Mouse (Mus musculus) ovary, adult 18-20 months (tissue): ENCODE data around the gene Entpd4b.
"Not testable (repeated sequence)": the region's sequence is repeated elsewhere in the genome, so short reads cannot be mapped to it uniquely, and the experiment has no call there.

Source experiments
- DNase-seq: peaks from one replicate; pipeline ENCODE4 v3.0.0; 2022; ENCODE audit warnings: low spot score, mixed read lengths

The Entpd4b gene

GRCm38 (mm10) chr14:69555110-69555831 lies at the start of gene Entpd4b:
Gene Entpd4b (plus strand): TSS chr14:69555424.
- not testable (repeated sequence) for DNase-seq

GRCm38 (mm10) chr14:69507000-69507399 lies 48.2 kb upstream of the Entpd4b start:
- not testable (repeated sequence) for DNase-seq

GRCm38 (mm10) chr14:69512449-69512848 lies 42.8 kb upstream of the Entpd4b start, which contains the start of gene Gm27179:
Gene Gm27179 (minus strand): TSS chr14:69512549.
- DNase-seq = not testable (repeated sequence)

- not testable (repeated sequence) for DNase-seq
Observed at GRCm38 (mm10) chr14:69520810-69521209, 34.4 kb upstream of the Entpd4b start.

GRCm38 (mm10) chr14:69523001-69523400 lies 32.2 kb upstream of the Entpd4b start:
- DNase-seq = not testable (repeated sequence)

GRCm38 (mm10) chr14:69526202-69526601 lies 29.0 kb upstream of the Entpd4b start:
- DNase-seq = not testable (repeated sequence)

GRCm38 (mm10) chr14:69536539-69536938 lies 18.7 kb upstream of the Entpd4b start:
- DNase-seq = not testable (repeated sequence)

GRCm38 (mm10) chr14:69540113-69540512 lies 15.1 kb upstream of the Entpd4b start:
- DNase-seq = not testable (repeated sequence)

- DNase-seq = not testable (repeated sequence)
Observed at GRCm38 (mm10) chr14:69542695-69543094, 12.5 kb upstream of the Entpd4b start.

- not testable (repeated sequence) for DNase-seq
Observed at GRCm38 (mm10) chr14:69544033-69544432, 11.2 kb upstream of the Entpd4b start.

GRCm38 (mm10) chr14:69545052-69545451 lies 10.2 kb upstream of the Entpd4b start:
- not testable (repeated sequence) for DNase-seq

- not testable (repeated sequence) for DNase-seq
Observed at GRCm38 (mm10) chr14:69547310-69547709, 7.9 kb upstream of the Entpd4b start.

GRCm38 (mm10) chr14:69556820-69557219 lies 1.6 kb downstream of the Entpd4b start:
- not testable (repeated sequence) for DNase-seq

- DNase-seq = not testable (repeated sequence)
Observed at GRCm38 (mm10) chr14:69557550-69557949, 2.3 kb downstream of the Entpd4b start.
